Mouse (Mus musculus): ENCODE data around the gene D430041D05Rik. TPM values are rescaled to one million over a fixed set of nuclear protein-coding genes. Genes with fewer than 3 reads are reported as not detected.

D430041D05Rik gene
- polyA plus RNA-seq, 1 experiment from 2014 or later = 11.8 TPM

- no peak overlapping the region for H3K4me3 ChIP-seq
- H3K36me3 ChIP-seq = peaks cover 40% of the 10 kb centered on the region
- no peaks in the 10 kb centered on the region for H3K4me1 ChIP-seq
- no peak overlapping the region for H3K9ac ChIP-seq (replicated peaks)
- 74% methylated on average over 5 of the region's 5 CpGs for WGBS
- no peak overlapping the region for H3K27ac ChIP-seq (replicated peaks)
- no peaks in the 10 kb centered on the region for H3K9me3 ChIP-seq
- no peak for ATAC-seq (replicated peaks)
- H3K4me2 ChIP-seq (replicated peaks) = no peak overlapping the region
- no peaks in the 10 kb centered on the region for H3K27me3 ChIP-seq
Measured at GRCm38 (mm10) chr2:104430566-104430965, 19.8 kb upstream of the D430041D05Rik start.

DNA sequence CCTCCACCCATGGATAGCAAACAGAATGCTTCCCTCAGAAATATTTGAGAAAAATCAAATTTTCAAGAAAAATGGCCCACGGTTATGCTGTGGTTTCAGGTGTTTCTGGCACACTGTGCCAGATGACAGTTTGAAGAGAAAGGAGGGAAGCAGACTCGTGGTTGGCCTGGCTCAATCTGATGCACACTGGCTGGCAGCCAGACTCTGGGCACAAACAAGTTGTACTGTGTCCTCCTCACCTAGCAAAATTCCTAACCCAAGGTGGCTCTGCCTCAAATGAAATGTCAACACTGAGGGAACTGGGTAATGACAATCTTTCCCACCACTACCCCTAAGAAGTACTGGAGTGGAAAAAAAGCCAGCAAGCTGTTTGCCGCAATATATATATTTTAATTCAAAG, 15.3 kb upstream of the D430041D05Rik start:
- Histone ChIP-seq H3K27me3 (no peaks in the 10 kb centered on the region), H3K4me3 (no peak overlapping the region), H3K27ac (replicated peaks) (no peak overlapping the region), H3K4me2 (replicated peaks) (no peak overlapping the region), H3K36me3 (peaks cover 15% of the 10 kb centered on the region; the same call in 1 of the 2 replicates), H3K9ac (replicated peaks) (no peak overlapping the region), H3K9me3 (no peaks in the 10 kb centered on the region), H3K4me1 (no peaks in the 10 kb centered on the region)
- 69% methylated on average over 3 of the region's 3 CpGs for WGBS
- ATAC-seq (replicated peaks) = no peak

DNA sequence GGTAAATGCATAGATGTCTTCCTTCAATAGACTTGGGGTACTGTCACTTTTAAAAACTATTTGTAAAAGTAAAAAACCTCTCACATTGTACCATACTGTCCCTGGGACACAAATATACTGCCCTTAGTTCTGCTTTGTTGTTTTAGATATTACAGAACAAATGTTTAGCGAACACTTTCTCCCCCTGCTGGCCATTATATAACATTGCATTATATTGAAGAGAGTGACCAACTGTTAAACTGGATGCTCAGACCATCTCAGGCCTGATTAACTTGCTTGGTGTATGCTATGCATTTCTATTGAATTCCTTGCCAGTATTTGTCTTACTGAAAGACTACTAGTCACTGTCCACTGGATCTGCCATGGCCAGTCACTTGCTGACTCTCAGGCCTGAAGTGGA, 11.4 kb upstream of the D430041D05Rik start:
- Histone ChIP-seq H3K4me2 (replicated peaks) (no peak overlapping the region), H3K27me3 (no peaks in the 10 kb centered on the region), H3K4me1 (no peaks in the 10 kb centered on the region), H3K27ac (replicated peaks) (no peak overlapping the region), H3K4me3 (no peak overlapping the region), H3K9ac (replicated peaks) (no peak overlapping the region), H3K36me3 (no peaks in the 10 kb centered on the region), H3K9me3 (no peaks in the 10 kb centered on the region)
- ATAC-seq (replicated peaks) = peak; percentile 69
- WGBS = 6% methylated on average over 1 of the region's 1 CpGs

DNA sequence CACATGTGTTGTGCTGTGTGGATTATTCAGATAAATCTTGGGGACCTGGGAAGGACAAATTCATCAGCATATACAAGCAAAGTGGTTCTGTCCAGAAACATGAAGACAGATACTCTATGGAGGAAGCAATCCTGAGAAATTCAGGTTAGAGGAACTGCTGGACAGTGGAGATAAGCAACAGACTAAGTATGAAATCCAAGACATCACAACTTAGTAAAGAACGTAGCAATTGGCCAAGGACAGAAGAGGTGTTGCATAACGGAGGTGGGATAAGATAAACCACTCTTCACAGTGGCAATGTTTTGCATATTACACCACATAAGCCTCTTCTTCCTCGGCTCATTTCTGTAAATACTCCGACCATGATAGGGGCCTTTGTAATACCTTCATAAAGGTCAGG, 10.0 kb upstream of the D430041D05Rik start:
- 91% methylated on average over 4 of the region's 4 CpGs for WGBS
- H3K27ac ChIP-seq (replicated peaks) = no peak overlapping the region
- H3K4me3 ChIP-seq = no peak overlapping the region
- H3K36me3 ChIP-seq = no peaks in the 10 kb centered on the region
- no peak overlapping the region for H3K4me2 ChIP-seq (replicated peaks)
- ATAC-seq (replicated peaks) = no peak
- H3K27me3 ChIP-seq = no peaks in the 10 kb centered on the region
- H3K9ac ChIP-seq (replicated peaks) = no peak overlapping the region
- no peaks in the 10 kb centered on the region for H3K9me3 ChIP-seq
- no peaks in the 10 kb centered on the region for H3K4me1 ChIP-seq

DNA sequence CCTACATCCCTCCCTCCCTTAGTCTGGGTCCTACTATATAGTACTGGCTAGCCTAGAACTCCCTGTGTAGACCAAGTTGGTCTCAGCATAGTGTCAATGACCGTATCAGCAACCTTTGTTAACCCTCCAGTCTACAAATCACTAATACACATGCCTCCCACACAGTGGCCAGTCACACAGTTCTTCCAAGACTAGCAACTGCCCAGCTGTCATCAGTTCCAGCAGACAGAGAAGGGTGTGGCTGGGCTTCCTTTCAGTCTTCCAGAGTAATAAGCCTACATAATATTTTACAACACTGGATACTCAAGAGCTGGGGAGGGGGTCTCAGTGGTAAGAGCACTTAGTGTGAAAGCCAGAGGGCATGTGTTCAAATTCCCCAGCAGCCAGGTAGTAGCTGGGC, 9.2 kb upstream of the D430041D05Rik start:
- WGBS = 90% methylated on average over 1 of the region's 1 CpGs
- no peaks in the 10 kb centered on the region for H3K36me3 ChIP-seq
- H3K9me3 ChIP-seq = no peaks in the 10 kb centered on the region
- H3K4me1 ChIP-seq = no peaks in the 10 kb centered on the region
- H3K27ac ChIP-seq (replicated peaks) = no peak overlapping the region
- H3K4me3 ChIP-seq = no peak overlapping the region
- H3K27me3 ChIP-seq = no peaks in the 10 kb centered on the region
- H3K4me2 ChIP-seq (replicated peaks) = no peak overlapping the region
- ATAC-seq (replicated peaks) = no peak
- no peak overlapping the region for H3K9ac ChIP-seq (replicated peaks)

DNA sequence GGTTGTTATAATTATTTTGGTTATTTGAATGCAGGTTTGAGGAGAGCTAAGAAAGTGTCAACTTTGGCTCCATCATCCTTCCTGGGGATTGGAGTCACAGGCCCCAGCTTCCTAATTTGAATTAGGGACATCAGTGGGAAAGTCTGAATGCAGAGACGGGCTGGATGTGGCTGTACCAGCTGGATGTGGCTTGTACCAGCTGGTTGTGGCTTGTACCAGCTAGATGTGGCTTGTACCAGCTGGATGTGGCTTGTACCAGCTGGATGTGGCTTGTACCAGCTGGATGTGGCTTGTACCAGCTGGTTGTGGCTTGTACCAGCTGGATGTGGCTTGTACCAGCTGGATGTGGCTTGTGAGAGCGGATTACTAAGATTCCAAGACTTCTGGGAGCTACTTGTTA, 8.6 kb upstream of the D430041D05Rik start:
- no peaks in the 10 kb centered on the region for H3K9me3 ChIP-seq
- no peaks in the 10 kb centered on the region for H3K4me1 ChIP-seq
- no peaks in the 10 kb centered on the region for H3K36me3 ChIP-seq
- no peak overlapping the region for H3K9ac ChIP-seq (replicated peaks)
- H3K27ac ChIP-seq (replicated peaks) = no peak overlapping the region
- H3K27me3 ChIP-seq = no peaks in the 10 kb centered on the region
- 80% methylated on average over 2 of the region's 2 CpGs for WGBS
- no peak for ATAC-seq (replicated peaks)
- no peak overlapping the region for H3K4me3 ChIP-seq
- no peak overlapping the region for H3K4me2 ChIP-seq (replicated peaks)

GRCm38 (mm10) chr2:104413011-104413410, 2.2 kb upstream of the D430041D05Rik start:
- H3K9me3 ChIP-seq = no peaks in the 10 kb centered on the region
- no peak overlapping the region for H3K4me3 ChIP-seq
- no peak overlapping the region for H3K27ac ChIP-seq (replicated peaks)
- ATAC-seq (replicated peaks) = no peak
- H3K36me3 ChIP-seq = no peaks in the 10 kb centered on the region
- H3K9ac ChIP-seq (replicated peaks) = no peak overlapping the region
- H3K27me3 ChIP-seq = no peaks in the 10 kb centered on the region
- WGBS = 82% methylated on average over 3 of the region's 3 CpGs
- peaks cover 22% of the 10 kb centered on the region for H3K4me1 ChIP-seq
- H3K4me2 ChIP-seq (replicated peaks) = no peak overlapping the region

DNA sequence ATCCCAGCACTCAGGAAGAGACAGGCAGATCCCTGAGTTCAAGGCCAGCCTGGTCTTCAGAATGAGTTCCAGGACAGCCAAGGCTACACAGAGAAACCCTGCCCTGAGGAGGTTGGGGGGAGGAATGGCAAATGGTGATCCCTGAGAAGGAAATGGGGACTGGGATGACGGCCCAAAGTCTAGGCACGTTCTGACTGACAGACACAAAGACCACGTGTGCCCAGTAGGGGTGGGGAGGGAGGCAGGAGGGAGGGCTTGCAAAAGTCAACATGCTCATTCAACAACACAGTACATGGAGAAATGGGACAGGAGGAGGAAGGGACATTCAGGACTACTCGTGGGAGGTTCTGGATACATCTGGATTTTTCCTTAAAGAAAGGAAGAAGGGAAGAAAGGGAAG, 1.7 kb upstream of the D430041D05Rik start:
- Histone ChIP-seq H3K9ac (replicated peaks) (no peak overlapping the region), H3K4me3 (no peak overlapping the region), H3K27me3 (no peaks in the 10 kb centered on the region), H3K4me1 (peaks cover 27% of the 10 kb centered on the region), H3K4me2 (replicated peaks) (no peak overlapping the region), H3K9me3 (no peaks in the 10 kb centered on the region), H3K36me3 (no peaks in the 10 kb centered on the region), H3K27ac (replicated peaks) (no peak overlapping the region)
- no peak for ATAC-seq (replicated peaks)
- 31% methylated on average over 4 of the region's 4 CpGs for WGBS

- H3K36me3 ChIP-seq = no peaks in the 10 kb centered on the region
- H3K27ac ChIP-seq (replicated peaks) = no peak overlapping the region
- no peak for ATAC-seq (replicated peaks)
- no peak overlapping the region for H3K4me3 ChIP-seq
- no peaks in the 10 kb centered on the region for H3K27me3 ChIP-seq
- H3K4me1 ChIP-seq = peaks cover 34% of the 10 kb centered on the region
- H3K9ac ChIP-seq (replicated peaks) = no peak overlapping the region
- WGBS = 95% methylated on average over 7 of the region's 7 CpGs
- H3K9me3 ChIP-seq = no peaks in the 10 kb centered on the region
- no peak overlapping the region for H3K4me2 ChIP-seq (replicated peaks)
Measured at GRCm38 (mm10) chr2:104411806-104412205, 993 bp upstream of the D430041D05Rik start.

DNA sequence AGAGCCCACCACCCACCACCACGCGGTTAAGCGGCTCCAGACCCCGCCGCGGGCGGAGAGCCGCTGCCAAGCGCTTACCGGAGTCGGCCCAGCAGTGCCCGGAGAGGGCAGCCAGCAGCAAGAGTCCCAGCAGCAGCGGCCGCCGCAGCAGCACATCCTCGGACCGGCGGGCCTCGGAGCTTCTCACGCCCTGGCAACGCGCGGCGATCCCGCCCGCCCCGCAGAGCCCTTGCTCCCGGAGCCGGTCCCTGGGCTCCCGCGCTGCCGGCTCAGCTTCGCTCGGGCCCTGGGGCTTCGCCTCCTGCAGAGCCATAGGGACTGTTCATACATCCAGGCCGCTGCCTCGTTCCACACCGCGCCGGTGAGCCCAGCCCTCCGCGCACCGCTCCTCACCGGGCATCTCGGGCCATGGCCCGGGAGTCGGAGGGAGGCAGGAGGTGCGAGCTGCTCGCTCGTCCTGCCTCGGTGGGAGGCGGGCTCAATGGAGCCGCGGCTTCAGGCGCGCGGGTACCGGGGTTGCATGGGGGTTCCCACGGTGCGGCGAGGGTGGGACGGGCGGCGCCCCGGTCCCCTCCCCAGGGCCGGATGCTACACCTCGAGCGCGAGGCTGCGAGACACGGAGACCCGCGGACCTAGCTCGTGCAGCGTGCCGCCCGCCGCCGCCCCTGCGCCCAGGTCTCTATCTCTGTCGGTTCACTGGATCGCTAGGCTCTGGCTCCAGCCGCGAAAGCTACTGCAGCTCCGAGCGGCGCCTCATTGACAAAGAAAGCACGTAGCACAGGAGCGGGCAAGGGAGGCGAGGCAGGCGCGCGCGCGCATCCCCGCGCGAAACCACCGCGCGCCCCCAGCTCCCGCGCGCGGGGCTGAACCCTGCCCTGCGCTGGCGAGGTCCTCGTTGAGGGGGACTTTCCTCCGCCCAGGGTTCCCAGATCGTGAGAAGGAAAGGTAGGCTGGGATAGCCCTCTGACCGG, 677 bp downstream of the D430041D05Rik start:
- Histone ChIP-seq H3K36me3 (no peaks in the 10 kb centered on the region), H3K9ac (replicated peaks) (peak overlapping the region; percentile 96), H3K27me3 (no peaks in the 10 kb centered on the region), H3K4me1 (peaks cover 41% of the 10 kb centered on the region), H3K4me2 (replicated peaks) (peak overlapping the region; percentile 84), H3K9me3 (no peaks in the 10 kb centered on the region), H3K4me3 (peak overlapping the region; percentile 95), H3K27ac (replicated peaks) (peak overlapping the region; percentile 95)
- WGBS = under 1% methylated on average over 111 of the region's 111 CpGs
- ATAC-seq (replicated peaks) = peak; percentile 94

- Histone ChIP-seq H3K9ac (replicated peaks) (0 out of 2 replicates have a peak overlapping the region, but pooled peaks have one; percentile 14), H3K9me3 (no peaks in the 10 kb centered on the region), H3K4me1 (peaks cover 41% of the 10 kb centered on the region), H3K27ac (replicated peaks) (no peak overlapping the region), H3K36me3 (no peaks in the 10 kb centered on the region), H3K4me3 (peak overlapping the region; percentile 95), H3K27me3 (no peaks in the 10 kb centered on the region), H3K4me2 (replicated peaks) (peak overlapping the region; percentile 84)
- no peak for ATAC-seq (replicated peaks)
- 66% methylated on average over 7 of the region's 7 CpGs for WGBS
Measured at GRCm38 (mm10) chr2:104408351-104408750, 2.5 kb downstream of the D430041D05Rik start.

DNA sequence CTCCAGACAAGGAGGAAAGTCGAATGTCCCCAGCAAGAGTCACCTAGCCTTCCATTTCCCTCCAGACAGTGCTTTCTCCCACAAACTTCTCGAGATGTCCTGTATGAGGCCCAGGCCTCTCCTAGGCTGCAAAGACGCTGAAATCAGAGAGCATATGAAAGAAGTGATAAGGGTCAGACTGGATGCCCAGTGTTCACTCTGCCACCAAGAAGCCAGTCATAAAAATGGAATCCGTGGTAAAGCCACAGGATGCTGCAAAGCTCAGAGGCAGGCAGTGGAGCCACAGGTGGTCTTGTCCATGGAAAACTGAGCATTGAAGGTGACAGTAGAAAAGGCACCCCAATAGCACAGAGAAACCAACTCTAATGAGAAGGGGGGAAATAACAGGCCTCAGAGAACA, 2.9 kb downstream of the D430041D05Rik start:
- WGBS = 75% methylated on average over 4 of the region's 4 CpGs
- Histone ChIP-seq H3K9ac (replicated peaks) (0 out of 2 replicates have a peak overlapping the region, but pooled peaks have one; percentile 14), H3K4me1 (peaks cover 41% of the 10 kb centered on the region), H3K4me2 (replicated peaks) (peak overlapping the region; percentile 84), H3K27me3 (no peaks in the 10 kb centered on the region), H3K36me3 (no peaks in the 10 kb centered on the region), H3K4me3 (peak overlapping the region; percentile 95; the same call in 1 of the 2 replicates), H3K9me3 (no peaks in the 10 kb centered on the region), H3K27ac (replicated peaks) (no peak overlapping the region)
- ATAC-seq (replicated peaks) = no peak

All from forebrain, embryonic 15.5 days (tissue).